Mouse (Mus musculus) heart, postnatal 0 days (tissue): ENCODE results near the gene Peli1.

Experiments used
- CTCF ChIP-seq: IDR thresholded peaks from 2 replicates; pipeline ENCODE4 v1.5.1; 2016; ENCODE audit warnings: antibody characterized with exemption, control low read depth, low read depth
- EP300 ChIP-seq: IDR thresholded peaks from 2 replicates; pipeline ENCODE4 v1.6.1; 2016; ENCODE audit warnings: antibody characterized with exemption, low read depth

GRCm38 (mm10) chr11:21134875-21135451 lies 43.9 kb downstream of the Peli1 start:
- TF ChIP-seq CTCF (no peak), EP300 (no peak)
